Mouse (Mus musculus): ENCODE results near the gene Rln1. TPM values are rescaled to one million over a fixed set of nuclear protein-coding genes. Genes with fewer than 3 reads are reported as not detected.

Rln1 gene
- polyA plus RNA-seq, 1 experiment from 2014 or later, result 0.21 TPM

DNA sequence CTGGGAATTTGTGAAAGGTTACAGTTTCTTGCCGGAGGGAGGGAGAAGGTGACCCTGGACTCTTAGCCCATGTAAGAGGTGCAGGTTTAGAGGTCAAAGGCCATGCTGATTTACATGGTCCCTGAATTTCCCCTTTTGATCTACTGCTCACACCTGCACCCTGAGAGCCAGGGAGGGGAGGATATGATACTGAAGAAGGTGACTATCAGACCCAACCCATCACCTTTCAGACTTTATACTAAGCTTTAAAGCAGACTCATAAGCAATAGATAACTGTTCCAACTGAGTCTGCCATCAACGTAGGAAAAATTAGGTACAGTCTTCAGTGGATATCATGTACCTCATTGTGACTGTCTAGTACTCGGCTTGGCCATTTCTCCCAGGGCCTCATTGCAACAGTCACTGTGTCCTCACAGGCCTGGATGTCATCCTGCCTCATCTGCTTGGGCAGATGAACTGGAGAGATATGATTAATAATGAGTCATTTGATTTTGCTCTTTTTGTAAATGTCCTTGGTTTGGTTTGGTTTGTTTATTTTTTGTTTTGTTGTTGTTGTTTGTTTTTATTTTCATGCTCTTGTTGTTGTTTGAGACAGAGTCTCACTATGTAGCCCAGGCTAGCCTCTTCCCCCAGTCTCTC lies 34.3 kb upstream of the Rln1 start:
- no peak for DNase-seq (ENCODE audit: low spot score)
- Histone ChIP-seq H3K36me3 (replicated peaks) (no peaks in the 10 kb centered on the region), H3K27me3 (replicated peaks; ENCODE audit: low read depth, poor library complexity, severe bottlenecking) (peaks cover 40% of the 10 kb centered on the region), H3K27ac (replicated peaks) (no peak overlapping the region), H3K9me3 (no peaks in the 10 kb centered on the region), H3K4me1 (peaks cover 6% of the 10 kb centered on the region), H3K4me3 (no peak overlapping the region)
- 74% methylated on average over 3 of the region's 3 CpGs for WGBS

DNA sequence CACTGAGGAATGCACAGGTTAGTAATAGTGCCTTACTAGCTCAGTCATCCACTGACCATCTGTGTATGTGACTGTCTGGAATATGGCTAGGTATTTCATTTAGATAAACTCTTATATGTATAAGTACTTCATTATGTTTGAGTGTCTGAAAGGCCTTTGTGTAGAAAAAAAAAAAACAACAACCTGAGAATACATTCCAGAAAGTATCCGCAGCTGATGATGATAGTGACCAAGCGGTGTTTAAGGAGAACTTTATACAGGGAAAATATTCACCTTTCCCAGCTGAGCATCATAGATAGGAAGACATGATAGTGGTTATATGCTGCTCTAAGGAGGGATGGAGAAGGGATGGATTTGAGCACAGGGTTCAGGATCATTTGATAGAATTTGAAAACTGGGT lies 33.6 kb upstream of the Rln1 start:
- Histone ChIP-seq H3K27ac (replicated peaks) (no peak overlapping the region), H3K36me3 (replicated peaks) (no peaks in the 10 kb centered on the region), H3K4me1 (peaks cover 6% of the 10 kb centered on the region), H3K27me3 (replicated peaks; ENCODE audit: low read depth, poor library complexity, severe bottlenecking) (peaks cover 40% of the 10 kb centered on the region), H3K4me3 (no peak overlapping the region), H3K9me3 (no peaks in the 10 kb centered on the region)
- DNase-seq (ENCODE audit: low spot score), result no peak
- 88% methylated on average over 2 of the region's 2 CpGs for WGBS

DNA sequence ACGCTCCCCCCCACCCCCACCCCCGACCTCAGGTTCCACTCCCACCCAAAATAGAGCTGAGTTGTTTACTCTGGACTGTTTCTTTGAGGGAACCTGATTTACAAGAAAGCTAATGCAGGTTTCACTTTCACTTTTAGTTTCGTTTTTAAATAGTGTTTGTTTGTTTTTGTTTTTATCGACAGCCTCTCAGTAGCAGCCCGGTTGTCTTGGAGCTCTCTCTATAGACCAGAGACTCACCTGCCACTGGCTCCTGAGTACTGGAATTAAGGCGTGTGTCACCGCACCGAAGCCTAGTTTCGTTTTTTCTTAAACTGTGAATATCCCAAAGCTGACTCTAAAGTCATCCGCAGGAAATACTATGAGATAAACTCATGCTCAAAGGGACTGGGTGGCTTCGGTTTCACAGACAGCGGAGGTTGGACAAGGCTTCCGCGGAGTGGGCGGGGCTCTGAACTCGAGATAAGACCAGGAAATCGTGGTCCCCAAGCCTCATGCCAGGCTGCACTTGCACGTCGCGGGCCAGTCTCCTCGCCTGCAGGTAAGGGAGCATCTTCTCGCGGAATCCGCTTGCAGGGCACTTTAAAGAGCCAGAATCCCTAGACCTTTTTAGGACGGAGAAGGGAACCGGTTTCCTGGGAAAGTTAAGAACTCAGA lies 32.6 kb upstream of the Rln1 start, which contains the start of the genes Plgrkt and Cd274:
Plgrkt (minus strand) TSS at position 422 of the 654 bp plus-strand sequence.
Cd274 (plus strand) TSS at position 487 of the 654 bp plus-strand sequence.
- no peaks in the 10 kb centered on the region for H3K36me3 ChIP-seq (replicated peaks)
- H3K27ac ChIP-seq (replicated peaks), result no peak within 1 kb of the TSS
- H3K4me1 ChIP-seq, result peaks cover 12% of the 10 kb centered on the region
- peak within 1 kb of the TSS; percentile 59 for H3K4me3 ChIP-seq
- DNase-seq (ENCODE audit: low spot score), result peak; percentile 59
- H3K27me3 ChIP-seq (replicated peaks; ENCODE audit: low read depth, poor library complexity, severe bottlenecking), result peaks cover 40% of the 10 kb centered on the region
- no peaks in the 10 kb centered on the region for H3K9me3 ChIP-seq
- 3% methylated on average over 26 of the region's 26 CpGs for WGBS

DNA sequence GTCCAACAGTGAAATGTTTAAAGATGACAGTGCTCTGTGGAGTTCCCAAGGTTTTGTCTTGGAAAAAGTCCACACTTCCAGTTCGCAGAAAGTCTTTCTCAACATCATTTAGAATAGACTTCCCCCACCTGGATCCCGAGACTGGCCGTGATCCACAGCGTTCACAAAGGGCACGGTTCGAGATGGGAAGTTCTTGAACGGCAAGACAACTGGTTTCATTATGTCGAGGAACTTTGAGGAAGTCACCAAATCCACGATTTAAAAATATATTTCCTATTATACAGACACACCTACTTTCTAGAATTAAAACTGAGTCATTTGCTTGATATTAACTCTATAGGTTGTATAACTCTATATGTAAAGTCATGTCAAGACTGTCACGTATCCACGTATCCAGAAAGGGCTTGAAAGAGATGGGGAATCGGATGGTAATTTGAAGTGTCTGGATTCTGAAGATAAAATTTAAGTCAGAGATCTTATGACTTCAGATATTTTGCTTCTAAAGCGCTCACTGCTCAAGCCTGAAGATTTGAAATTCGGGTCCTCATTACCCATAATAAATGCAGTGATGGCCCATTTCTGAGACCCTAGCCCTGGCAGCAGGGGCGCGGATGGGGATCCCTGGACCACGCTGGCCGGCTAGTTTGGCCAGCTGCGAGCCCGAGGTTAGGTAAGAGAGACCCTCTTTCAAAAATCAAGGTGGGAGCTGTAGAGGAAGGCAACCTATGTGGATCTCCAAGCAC lies 31.9 kb upstream of the Rln1 start:
- H3K36me3 ChIP-seq (replicated peaks), result no peaks in the 10 kb centered on the region
- peaks cover 16% of the 10 kb centered on the region for H3K4me1 ChIP-seq
- no peak for DNase-seq (ENCODE audit: low spot score)
- H3K4me3 ChIP-seq, result peak overlapping the region; percentile 59
- H3K27me3 ChIP-seq (replicated peaks; ENCODE audit: low read depth, poor library complexity, severe bottlenecking), result peaks cover 40% of the 10 kb centered on the region
- no peaks in the 10 kb centered on the region for H3K9me3 ChIP-seq
- WGBS, result 54% methylated on average over 20 of the region's 20 CpGs
- no peak overlapping the region for H3K27ac ChIP-seq (replicated peaks)

DNA sequence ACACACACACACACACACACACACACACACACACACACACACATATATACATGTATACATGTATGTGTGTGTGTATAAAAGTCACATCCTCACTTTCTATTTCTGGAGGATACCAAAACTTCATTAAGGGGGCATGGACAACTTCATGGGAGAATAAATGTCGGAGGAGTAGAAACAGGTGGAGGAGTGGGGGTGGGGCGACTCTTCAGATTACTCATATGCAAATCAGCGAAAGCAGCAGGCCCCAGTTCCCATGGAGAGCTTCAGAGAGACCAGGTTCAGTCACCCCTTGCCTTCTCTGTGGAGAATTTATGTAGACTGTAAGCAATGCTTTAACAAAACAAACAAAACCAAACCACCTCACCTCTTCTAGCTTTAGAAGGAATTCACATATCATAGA lies 30.6 kb upstream of the Rln1 start:
- no peak for DNase-seq (ENCODE audit: low spot score)
- peaks cover 40% of the 10 kb centered on the region for H3K27me3 ChIP-seq (replicated peaks; ENCODE audit: low read depth, poor library complexity, severe bottlenecking)

DNA sequence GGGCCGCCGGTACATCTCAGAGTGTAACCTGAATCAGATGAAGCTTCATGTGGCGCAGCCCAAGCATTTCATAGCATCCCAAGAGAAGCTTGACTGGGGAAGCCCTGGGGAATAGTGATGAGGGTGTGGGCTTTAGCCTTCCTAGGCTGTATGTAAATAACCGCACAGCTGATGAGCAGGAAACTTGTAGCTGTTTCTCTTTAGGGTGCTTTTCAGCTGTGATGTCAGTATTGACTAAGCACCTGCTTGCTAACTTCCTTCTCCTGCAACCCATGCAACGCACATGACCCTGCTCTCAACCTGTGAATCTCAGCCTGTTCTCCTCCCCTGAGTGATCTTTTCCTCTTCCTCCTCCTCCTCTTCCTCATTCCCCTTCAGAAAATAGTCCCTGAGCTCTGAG lies 29.6 kb upstream of the Rln1 start:
- H3K9me3 ChIP-seq, result no peaks in the 10 kb centered on the region
- H3K4me1 ChIP-seq, result peaks cover 22% of the 10 kb centered on the region
- WGBS, result 78% methylated on average over 5 of the region's 5 CpGs
- peaks cover 40% of the 10 kb centered on the region for H3K27me3 ChIP-seq (replicated peaks; ENCODE audit: low read depth, poor library complexity, severe bottlenecking)
- no peaks in the 10 kb centered on the region for H3K36me3 ChIP-seq (replicated peaks)
- H3K4me3 ChIP-seq, result no peak overlapping the region
- DNase-seq (ENCODE audit: low spot score), result no peak
- no peak overlapping the region for H3K27ac ChIP-seq (replicated peaks)

More for the DNA sequence above, 30.6 kb upstream of the Rln1 start:
- Histone ChIP-seq H3K4me1 (peaks cover 22% of the 10 kb centered on the region), H3K36me3 (replicated peaks) (no peaks in the 10 kb centered on the region), H3K27ac (replicated peaks) (no peak overlapping the region), H3K4me3 (no peak overlapping the region), H3K9me3 (no peaks in the 10 kb centered on the region)
- WGBS, result 20% methylated on average over 3 of the region's 3 CpGs

DNA sequence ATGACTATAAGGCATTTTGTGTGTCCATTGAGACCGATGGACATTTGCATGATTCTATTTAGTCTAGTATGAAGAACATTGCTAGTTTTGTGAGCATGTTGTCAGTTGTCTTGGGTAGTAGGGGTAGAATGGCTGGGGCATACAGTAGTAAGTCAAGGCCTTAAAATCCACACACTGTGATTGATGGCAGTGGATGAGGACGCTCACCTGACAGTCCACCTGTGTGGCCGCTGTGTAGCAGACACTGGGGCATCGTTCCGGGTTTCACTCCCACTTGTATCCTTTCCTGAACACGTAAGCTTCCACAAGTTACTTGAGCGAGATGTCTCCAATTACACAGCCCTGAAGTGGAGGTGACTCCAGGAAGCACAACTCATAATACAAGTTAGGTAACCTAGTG lies 29.1 kb upstream of the Rln1 start:
- peaks cover 22% of the 10 kb centered on the region for H3K4me1 ChIP-seq
- no peak overlapping the region for H3K27ac ChIP-seq (replicated peaks)
- H3K27me3 ChIP-seq (replicated peaks; ENCODE audit: low read depth, poor library complexity, severe bottlenecking), result peaks cover 40% of the 10 kb centered on the region
- H3K36me3 ChIP-seq (replicated peaks), result no peaks in the 10 kb centered on the region
- no peak for DNase-seq (ENCODE audit: low spot score)
- 90% methylated on average over 7 of the region's 7 CpGs for WGBS
- no peaks in the 10 kb centered on the region for H3K9me3 ChIP-seq
- H3K4me3 ChIP-seq, result no peak overlapping the region

DNA sequence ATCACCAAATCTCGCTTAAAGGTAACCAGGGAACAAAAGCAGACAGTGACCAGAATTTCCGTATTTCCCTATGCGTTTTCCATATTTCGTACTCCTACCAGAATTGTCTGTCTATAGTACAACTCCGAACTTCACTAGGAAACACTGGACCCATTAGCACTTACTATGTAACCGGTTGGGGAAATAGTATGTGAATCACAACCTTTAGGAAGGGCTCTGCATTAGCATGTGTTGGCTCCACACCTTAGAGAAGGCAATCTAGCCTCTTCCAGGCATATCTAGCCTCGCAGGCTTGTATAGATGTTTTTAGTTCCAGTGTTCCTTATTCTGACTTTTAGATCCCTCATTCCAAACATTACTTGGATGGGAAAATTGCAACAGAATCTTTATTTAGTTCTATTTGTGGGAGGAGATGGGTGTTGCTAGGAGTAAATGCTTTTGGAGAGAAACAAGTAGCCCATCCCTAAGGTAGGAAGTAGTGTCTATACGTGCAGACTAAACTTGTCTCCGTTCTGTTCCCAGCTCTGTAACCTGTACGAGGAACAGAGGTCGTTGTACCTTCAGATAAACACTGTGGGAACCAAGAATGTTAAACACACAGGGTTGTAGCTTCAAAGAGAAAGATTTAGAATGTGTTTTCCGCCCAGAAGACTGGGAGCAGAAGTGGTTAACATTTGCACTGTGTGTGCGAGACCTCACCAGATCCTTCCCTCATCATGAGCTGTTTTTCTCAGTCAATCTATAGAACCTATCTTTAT lies 27.9 kb upstream of the Rln1 start:
- H3K4me1 ChIP-seq, result peaks cover 20% of the 10 kb centered on the region
- peak overlapping the region; percentile 80 for H3K27ac ChIP-seq (replicated peaks)
- no peak for DNase-seq (ENCODE audit: low spot score)
- H3K27me3 ChIP-seq (replicated peaks; ENCODE audit: low read depth, poor library complexity, severe bottlenecking), result peaks cover 29% of the 10 kb centered on the region
- 50% methylated on average over 13 of the region's 13 CpGs for WGBS
- H3K9me3 ChIP-seq, result no peaks in the 10 kb centered on the region
- H3K36me3 ChIP-seq (replicated peaks), result no peaks in the 10 kb centered on the region
- H3K4me3 ChIP-seq, result peak overlapping the region; percentile 67

DNA sequence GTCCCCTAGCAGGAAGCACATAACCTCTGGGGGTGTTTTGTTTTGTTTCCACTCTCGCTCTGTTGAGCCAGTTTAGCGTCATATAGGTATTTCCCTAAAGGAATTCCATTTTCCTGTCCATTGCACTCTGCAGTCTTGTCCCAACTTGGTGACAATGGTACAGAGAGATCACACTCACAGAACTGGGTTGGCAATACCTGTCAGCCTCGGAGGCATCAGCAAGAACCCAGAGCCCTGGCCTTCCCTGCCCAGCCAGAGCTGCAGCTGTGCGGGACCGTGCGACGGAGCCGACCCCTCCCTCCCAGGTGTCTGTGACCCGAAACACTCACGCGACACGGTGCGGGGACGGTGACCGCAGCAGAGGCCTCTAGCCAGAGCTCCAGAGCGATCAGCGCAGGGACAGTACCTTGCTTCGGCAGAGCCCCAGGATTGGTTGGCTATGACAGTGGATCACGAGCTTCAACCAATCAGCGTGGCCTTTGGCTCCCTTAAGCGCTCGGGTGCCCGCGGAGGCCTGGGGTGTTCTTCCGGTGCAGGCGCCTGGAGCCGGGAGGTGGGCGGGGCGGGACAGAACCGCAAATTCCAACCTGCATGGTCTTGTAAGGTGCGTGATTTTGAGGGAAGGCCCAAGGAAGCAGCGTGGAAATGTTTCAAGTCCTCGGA lies 27.1 kb upstream of the Rln1 start:
- Histone ChIP-seq H3K4me1 (peaks cover 16% of the 10 kb centered on the region), H3K27ac (replicated peaks) (peak overlapping the region; percentile 80), H3K9me3 (no peaks in the 10 kb centered on the region), H3K36me3 (replicated peaks) (no peaks in the 10 kb centered on the region), H3K4me3 (peak overlapping the region; percentile 67), H3K27me3 (replicated peaks; ENCODE audit: low read depth, poor library complexity, severe bottlenecking) (peaks cover 25% of the 10 kb centered on the region)
- WGBS, result 2% methylated on average over 33 of the region's 33 CpGs
- DNase-seq (ENCODE audit: low spot score), result peak; percentile 91

DNA sequence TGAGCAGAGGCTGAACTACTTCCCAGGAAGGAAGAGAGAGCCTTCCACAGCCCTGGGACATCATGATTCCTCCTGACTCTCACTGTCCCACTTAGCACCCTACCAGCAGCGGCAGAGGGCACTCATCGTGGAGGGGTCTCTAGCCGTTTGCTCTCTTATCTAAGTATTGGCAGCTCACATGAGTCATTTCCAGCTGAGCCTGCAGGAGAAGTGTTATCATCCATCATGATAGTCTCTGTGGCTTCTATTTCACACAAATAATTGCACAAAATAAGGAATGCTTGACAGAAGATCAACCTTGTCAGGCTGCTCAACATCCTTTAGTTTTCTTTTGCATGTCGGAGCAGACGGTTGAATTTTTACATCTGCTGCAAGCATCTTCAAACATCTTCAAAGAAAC lies 25.8 kb upstream of the Rln1 start:
- H3K9me3 ChIP-seq, result no peaks in the 10 kb centered on the region
- 85% methylated on average over 5 of the region's 5 CpGs for WGBS
- H3K4me3 ChIP-seq, result no peak overlapping the region
- no peak for DNase-seq (ENCODE audit: low spot score)
- peaks cover 16% of the 10 kb centered on the region for H3K4me1 ChIP-seq
- H3K36me3 ChIP-seq (replicated peaks), result no peaks in the 10 kb centered on the region
- H3K27ac ChIP-seq (replicated peaks), result no peak overlapping the region
- H3K27me3 ChIP-seq (replicated peaks; ENCODE audit: low read depth, poor library complexity, severe bottlenecking), result peaks cover 12% of the 10 kb centered on the region

DNA sequence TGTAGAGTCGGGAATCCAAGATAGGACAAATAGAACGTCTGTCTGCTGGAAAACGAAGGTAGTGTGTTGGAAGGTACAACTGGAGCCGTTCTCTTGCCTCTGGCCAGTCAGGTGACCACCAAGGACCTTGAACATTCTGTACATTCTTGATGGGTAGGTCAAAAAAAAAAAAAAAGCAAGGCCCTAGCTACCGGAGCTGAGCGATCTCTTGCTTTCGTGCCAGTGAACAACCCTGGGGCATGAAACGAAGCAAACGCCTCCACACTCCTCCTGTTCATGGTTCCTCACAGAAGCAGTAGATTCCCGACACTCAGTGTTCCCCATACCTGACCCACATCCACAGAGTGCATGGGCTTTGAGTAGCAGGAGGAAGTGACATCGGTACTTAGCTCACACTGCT lies 21.8 kb upstream of the Rln1 start:
- no peak overlapping the region for H3K27ac ChIP-seq (replicated peaks)
- no peaks in the 10 kb centered on the region for H3K27me3 ChIP-seq (replicated peaks; ENCODE audit: low read depth, poor library complexity, severe bottlenecking)
- H3K4me1 ChIP-seq, result peaks cover 5% of the 10 kb centered on the region
- no peaks in the 10 kb centered on the region for H3K9me3 ChIP-seq
- H3K36me3 ChIP-seq (replicated peaks), result no peaks in the 10 kb centered on the region
- no peak for DNase-seq (ENCODE audit: low spot score)
- WGBS, result 87% methylated on average over 11 of the region's 11 CpGs
- H3K4me3 ChIP-seq, result no peak overlapping the region

Data from embryonic facial prominence, embryonic 10.5 days (tissue).